Mouse (Mus musculus) bone marrow macrophage, adult 2 months (primary cell): Measurements from ENCODE around the gene Acsm4.

Source experiments
- CTCF ChIP-seq: IDR thresholded peaks from 2 replicates; pipeline ENCODE4 v1.5.1; 2012; ENCODE audit warnings: low read depth, mild to moderate bottlenecking, low read length, moderate library complexity
- POLR2A ChIP-seq: IDR thresholded peaks from 2 replicates; pipeline ENCODE4 v1.6.1; 2012; ENCODE audit warnings: mild to moderate bottlenecking, low read depth, low read length, borderline replicate concordance

- TF ChIP-seq POLR2A (no peak), CTCF (no peak)
These were observed 9.7 kb upstream of the Acsm4 start for GRCm38 (mm10) chr7:119680107-119680506.
